Mouse (Mus musculus) c-Kit-positive CD71-positive TER-119-negative erythroid progenitor cells, embryonic 14.5 days (primary cell): ENCODE measurements around the gene Atp9a.

Experiments
- DNase-seq: peaks from one replicate; pipeline ENCODE4 v3.0.0-alpha.2; 2013; ENCODE audit warnings: low read depth

Gene Atp9a

GRCm38 (mm10) chr2:168681531-168681930 is 60.7 kb downstream of the Atp9a start:
- no peak for DNase-seq

GRCm38 (mm10) chr2:168679381-168680199 is 62.6 kb downstream of the Atp9a start:
- no peak for DNase-seq

- no peak for DNase-seq
Measured at GRCm38 (mm10) chr2:168678662-168679294, 63.4 kb downstream of the Atp9a start.

GRCm38 (mm10) chr2:168677650-168678049 is 64.6 kb downstream of the Atp9a start:
- DNase-seq: no peak

GRCm38 (mm10) chr2:168671724-168672123 is 70.5 kb downstream of the Atp9a start:
- no peak for DNase-seq

- DNase-seq: no peak
Measured at GRCm38 (mm10) chr2:168670241-168670640, 72.0 kb downstream of the Atp9a start.

GRCm38 (mm10) chr2:168669762-168670161 is 72.4 kb downstream of the Atp9a start:
- no peak for DNase-seq

- DNase-seq: no peak
Measured at GRCm38 (mm10) chr2:168667745-168668144, 74.5 kb downstream of the Atp9a start.

- DNase-seq: no peak
Measured at GRCm38 (mm10) chr2:168665680-168666079, 76.5 kb downstream of the Atp9a start.

- no peak for DNase-seq
Measured at GRCm38 (mm10) chr2:168663716-168664115, 78.5 kb downstream of the Atp9a start.

GRCm38 (mm10) chr2:168663216-168663615 is 79.0 kb downstream of the Atp9a start:
- no peak for DNase-seq

GRCm38 (mm10) chr2:168661802-168662201 is 80.4 kb downstream of the Atp9a start:
- DNase-seq: no peak

GRCm38 (mm10) chr2:168660344-168660743 is 81.9 kb downstream of the Atp9a start:
- DNase-seq: peak; percentile 7

GRCm38 (mm10) chr2:168658551-168658950 is 83.7 kb downstream of the Atp9a start:
- no peak for DNase-seq

- no peak for DNase-seq
Measured at GRCm38 (mm10) chr2:168656569-168657308, 85.5 kb downstream of the Atp9a start.

GRCm38 (mm10) chr2:168654983-168655669 is 87.1 kb downstream of the Atp9a start:
- DNase-seq: no peak

GRCm38 (mm10) chr2:168654482-168654881 is 87.7 kb downstream of the Atp9a start:
- DNase-seq: no peak

- no peak for DNase-seq
Measured at GRCm38 (mm10) chr2:168651757-168652156, 90.5 kb downstream of the Atp9a start.

- no peak for DNase-seq
Measured at GRCm38 (mm10) chr2:168648171-168648570, 94.0 kb downstream of the Atp9a start.

- no peak for DNase-seq
Measured at GRCm38 (mm10) chr2:168644855-168645254, 97.4 kb downstream of the Atp9a start.

- no peak for DNase-seq
Measured at GRCm38 (mm10) chr2:168643524-168644177, 98.6 kb downstream of the Atp9a start.

- DNase-seq: no peak
Measured at GRCm38 (mm10) chr2:168642187-168642586, 100.0 kb downstream of the Atp9a start.
